Mouse (Mus musculus): Measurements from ENCODE around the gene Dync2li1. TPM values are rescaled to one million over a fixed set of nuclear protein-coding genes. Genes with fewer than 3 reads are reported as not detected.

Dync2li1 gene
- polyA plus RNA-seq, 1 experiment, result 27.5 TPM

DNA sequence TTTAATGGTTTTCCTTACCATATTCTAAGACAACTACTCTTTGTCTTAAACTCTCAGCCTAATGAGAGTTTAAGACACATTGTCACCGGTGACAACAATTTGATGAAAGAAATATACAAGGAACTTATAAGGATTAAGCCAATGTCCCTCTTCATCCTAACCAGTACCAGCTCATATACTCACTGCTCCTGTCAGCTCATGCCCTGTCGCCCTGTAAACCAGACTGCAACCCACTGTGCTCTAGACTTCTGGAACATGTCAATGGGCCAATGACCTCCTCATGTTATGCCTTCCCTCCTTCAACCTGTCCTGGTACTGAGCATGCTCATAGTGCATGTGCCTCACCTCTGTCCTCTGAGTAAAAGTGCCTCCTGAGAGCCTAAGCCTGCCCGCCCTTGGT, 41.6 kb downstream of the Dync2li1 start:
- Histone ChIP-seq H3K4me3 (ENCODE audit: insufficient read depth, low read length) (no peak overlapping the region), H3K27ac (ENCODE audit: insufficient read depth, low read length) (no peak overlapping the region), H3K4me1 (ENCODE audit: control insufficient read depth, insufficient read depth, low read length) (no peaks in the 10 kb centered on the region)
- no peak for TF ChIP-seq CTCF (IDR thresholded peaks at IDR 0.05; ENCODE audit: extremely low read depth, insufficient read depth, low read length)
- no peak for TF ChIP-seq POLR2A (IDR thresholded peaks at IDR 0.05; ENCODE audit: extremely low read depth, insufficient read depth, low read length)

DNA sequence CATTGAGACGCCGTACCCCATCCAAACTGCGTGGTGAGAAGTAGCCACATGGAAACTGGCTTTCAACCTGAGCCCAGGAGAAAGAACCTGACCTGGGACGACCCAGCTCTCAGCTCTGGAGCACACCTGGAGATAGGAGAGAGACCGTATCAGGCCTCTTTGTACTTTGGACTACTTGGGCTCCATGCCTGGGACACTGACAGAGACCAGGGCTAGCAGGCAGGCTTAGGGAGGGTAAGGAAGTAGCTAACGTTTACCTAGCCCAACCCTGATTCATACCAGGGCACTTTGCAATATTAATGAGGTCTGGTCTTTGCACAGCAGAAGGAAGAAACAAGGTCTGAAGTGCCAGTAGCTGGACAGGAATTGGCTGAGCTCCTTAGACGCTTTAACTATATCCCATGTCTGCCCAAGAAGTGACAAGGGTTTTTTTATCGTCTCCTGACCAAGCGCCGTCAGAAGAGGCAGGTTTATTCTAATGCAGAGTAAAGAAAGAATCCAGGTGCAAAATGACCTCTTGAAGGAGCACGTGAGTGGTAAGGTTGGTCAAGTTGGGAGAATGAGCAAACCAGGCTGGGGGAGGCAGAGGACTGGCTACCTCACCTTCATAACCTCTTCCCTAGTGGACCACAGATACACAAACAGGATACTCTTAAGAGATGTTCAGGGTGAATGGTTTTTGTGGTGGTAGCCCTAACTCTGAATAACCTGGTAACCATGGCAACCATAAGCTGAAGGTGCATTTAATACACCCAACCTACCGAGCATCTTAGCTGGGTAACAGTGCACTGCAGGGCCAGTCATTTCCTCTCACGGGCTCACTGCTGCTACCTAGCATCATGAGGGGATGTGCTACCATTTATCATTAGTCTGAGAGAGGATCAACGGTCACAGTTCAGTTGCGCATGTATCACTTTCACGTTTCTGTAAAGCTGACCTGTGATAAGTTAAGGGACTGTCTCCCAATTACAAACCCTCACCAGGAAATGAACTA, 46.4 kb downstream of the Dync2li1 start:
- 0 out of 2 replicates have a peak, but pooled peaks cover 2% of the 10 kb centered on the region for H3K4me1 ChIP-seq (ENCODE audit: control insufficient read depth, insufficient read depth, low read length)
- H3K27ac ChIP-seq (ENCODE audit: insufficient read depth, low read length), result no peak overlapping the region
- no peak for TF ChIP-seq POLR2A (IDR thresholded peaks at IDR 0.05; ENCODE audit: extremely low read depth, insufficient read depth, low read length)
- TF ChIP-seq CTCF (IDR thresholded peaks at IDR 0.05; ENCODE audit: extremely low read depth, insufficient read depth, low read length), result no peak
- H3K4me3 ChIP-seq (ENCODE audit: insufficient read depth, low read length), result no peak overlapping the region

- Histone ChIP-seq H3K4me3 (ENCODE audit: insufficient read depth, low read length) (no peak overlapping the region), H3K4me1 (ENCODE audit: control insufficient read depth, insufficient read depth, low read length) (0 out of 2 replicates have a peak, but pooled peaks cover 2% of the 10 kb centered on the region)
- TF ChIP-seq POLR2A (IDR thresholded peaks at IDR 0.05; ENCODE audit: extremely low read depth, insufficient read depth, low read length) (no peak), CTCF (IDR thresholded peaks at IDR 0.05; ENCODE audit: extremely low read depth, insufficient read depth, low read length) (no peak)
These were observed 47.8 kb downstream of the Dync2li1 start for GRCm38 (mm10) chr17:84674048-84674447.

DNA sequence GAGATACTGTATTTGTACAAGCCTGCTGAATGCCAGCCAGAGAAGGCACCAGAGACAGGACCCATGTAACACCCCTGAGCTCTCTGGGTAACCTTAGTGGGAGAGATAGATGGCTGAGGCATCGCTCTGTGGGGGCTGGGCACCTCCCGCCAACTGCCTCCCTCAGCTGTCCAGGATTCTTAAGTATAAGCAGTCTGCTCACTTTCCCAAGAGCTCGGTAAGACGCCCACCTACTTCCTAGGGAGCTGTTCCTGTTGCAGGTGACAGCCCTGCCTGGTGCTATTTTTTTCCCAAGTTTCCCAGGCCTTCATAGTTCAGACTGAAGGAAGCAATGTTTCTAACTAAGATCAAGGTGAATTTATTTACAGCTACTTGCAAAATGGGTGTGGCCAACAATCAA, 48.9 kb downstream of the Dync2li1 start:
- TF ChIP-seq CTCF (IDR thresholded peaks at IDR 0.05; ENCODE audit: extremely low read depth, insufficient read depth, low read length) (no peak), POLR2A (IDR thresholded peaks at IDR 0.05; ENCODE audit: extremely low read depth, insufficient read depth, low read length) (no peak)
- Histone ChIP-seq H3K4me3 (ENCODE audit: insufficient read depth, low read length) (no peak overlapping the region), H3K4me1 (ENCODE audit: control insufficient read depth, insufficient read depth, low read length) (0 out of 2 replicates have a peak, but pooled peaks cover 2% of the 10 kb centered on the region), H3K27ac (ENCODE audit: insufficient read depth, low read length) (no peak overlapping the region)

More at GRCm38 (mm10) chr17:84674048-84674447, 47.8 kb downstream of the Dync2li1 start:
- H3K27ac ChIP-seq (ENCODE audit: insufficient read depth, low read length), result no peak overlapping the region

DNA sequence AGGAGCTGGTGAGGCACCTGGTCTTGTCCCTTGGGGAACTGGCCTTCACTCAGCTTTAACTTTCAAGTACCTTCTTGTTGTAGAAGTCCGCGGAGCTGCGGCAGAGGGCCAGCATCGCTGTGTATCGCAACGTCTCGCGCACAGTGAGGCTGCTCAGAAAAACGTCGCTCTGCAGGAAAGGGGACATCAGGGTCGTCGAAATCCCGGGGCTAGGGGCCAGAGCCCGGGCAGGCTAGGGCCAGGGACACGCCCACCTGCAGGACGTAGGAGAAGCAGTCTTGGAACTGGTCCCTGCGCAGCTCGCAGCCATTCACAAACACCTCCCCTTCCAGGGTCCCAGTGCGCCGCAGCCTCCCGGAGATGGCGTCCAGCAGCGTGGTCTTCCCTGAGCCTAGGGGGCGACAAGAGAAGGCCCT, 49.7 kb downstream of the Dync2li1 start, which contains the start of gene Abcg8:
TSS of gene Abcg8 (plus strand) at position 352 of the 416 bp plus-strand sequence.
- TF ChIP-seq POLR2A (IDR thresholded peaks at IDR 0.05; ENCODE audit: extremely low read depth, insufficient read depth, low read length) (no peak), CTCF (IDR thresholded peaks at IDR 0.05; ENCODE audit: extremely low read depth, insufficient read depth, low read length) (no peak)
- Histone ChIP-seq H3K4me3 (ENCODE audit: insufficient read depth, low read length) (no peak within 1 kb of the TSS), H3K4me1 (ENCODE audit: control insufficient read depth, insufficient read depth, low read length) (0 out of 2 replicates have a peak, but pooled peaks cover 2% of the 10 kb centered on the region), H3K27ac (ENCODE audit: insufficient read depth, low read length) (no peak within 1 kb of the TSS)

- no peak for TF ChIP-seq POLR2A (IDR thresholded peaks at IDR 0.05; ENCODE audit: extremely low read depth, insufficient read depth, low read length)
- no peak for TF ChIP-seq CTCF (IDR thresholded peaks at IDR 0.05; ENCODE audit: extremely low read depth, insufficient read depth, low read length)
- H3K4me3 ChIP-seq (ENCODE audit: insufficient read depth, low read length), result no peak overlapping the region
These were observed 51.3 kb downstream of the Dync2li1 start for GRCm38 (mm10) chr17:84677595-84677994.

DNA sequence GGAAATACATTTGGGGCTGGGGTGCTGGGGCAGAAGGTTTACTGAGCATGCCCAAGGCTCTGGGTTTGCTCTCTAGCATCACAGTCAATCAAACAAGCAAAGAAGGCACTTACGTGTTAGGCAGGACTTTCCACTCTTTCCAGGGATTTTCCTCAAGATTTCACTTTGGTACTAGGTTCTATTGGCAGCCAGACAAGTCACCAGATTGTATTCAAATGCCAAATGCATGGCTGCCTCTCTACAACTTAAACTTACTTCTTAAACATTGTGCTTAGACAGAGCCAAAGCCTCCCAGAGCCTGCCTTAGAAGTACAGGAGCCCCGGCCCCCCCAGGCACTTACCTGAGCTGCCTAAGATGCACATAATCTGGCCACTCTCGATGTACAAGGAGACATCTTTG, 55.4 kb downstream of the Dync2li1 start:
- H3K4me1 ChIP-seq (ENCODE audit: control insufficient read depth, insufficient read depth, low read length), result no peaks in the 10 kb centered on the region
- no peak overlapping the region for H3K27ac ChIP-seq (ENCODE audit: insufficient read depth, low read length)
- no peak overlapping the region for H3K4me3 ChIP-seq (ENCODE audit: insufficient read depth, low read length)
- TF ChIP-seq CTCF (IDR thresholded peaks at IDR 0.05; ENCODE audit: extremely low read depth, insufficient read depth, low read length), result no peak
- TF ChIP-seq POLR2A (IDR thresholded peaks at IDR 0.05; ENCODE audit: extremely low read depth, insufficient read depth, low read length), result no peak

More at GRCm38 (mm10) chr17:84677595-84677994, 51.3 kb downstream of the Dync2li1 start:
- 0 out of 2 replicates have a peak, but pooled peaks cover 2% of the 10 kb centered on the region for H3K4me1 ChIP-seq (ENCODE audit: control insufficient read depth, insufficient read depth, low read length)
- H3K27ac ChIP-seq (ENCODE audit: insufficient read depth, low read length), result no peak overlapping the region

DNA sequence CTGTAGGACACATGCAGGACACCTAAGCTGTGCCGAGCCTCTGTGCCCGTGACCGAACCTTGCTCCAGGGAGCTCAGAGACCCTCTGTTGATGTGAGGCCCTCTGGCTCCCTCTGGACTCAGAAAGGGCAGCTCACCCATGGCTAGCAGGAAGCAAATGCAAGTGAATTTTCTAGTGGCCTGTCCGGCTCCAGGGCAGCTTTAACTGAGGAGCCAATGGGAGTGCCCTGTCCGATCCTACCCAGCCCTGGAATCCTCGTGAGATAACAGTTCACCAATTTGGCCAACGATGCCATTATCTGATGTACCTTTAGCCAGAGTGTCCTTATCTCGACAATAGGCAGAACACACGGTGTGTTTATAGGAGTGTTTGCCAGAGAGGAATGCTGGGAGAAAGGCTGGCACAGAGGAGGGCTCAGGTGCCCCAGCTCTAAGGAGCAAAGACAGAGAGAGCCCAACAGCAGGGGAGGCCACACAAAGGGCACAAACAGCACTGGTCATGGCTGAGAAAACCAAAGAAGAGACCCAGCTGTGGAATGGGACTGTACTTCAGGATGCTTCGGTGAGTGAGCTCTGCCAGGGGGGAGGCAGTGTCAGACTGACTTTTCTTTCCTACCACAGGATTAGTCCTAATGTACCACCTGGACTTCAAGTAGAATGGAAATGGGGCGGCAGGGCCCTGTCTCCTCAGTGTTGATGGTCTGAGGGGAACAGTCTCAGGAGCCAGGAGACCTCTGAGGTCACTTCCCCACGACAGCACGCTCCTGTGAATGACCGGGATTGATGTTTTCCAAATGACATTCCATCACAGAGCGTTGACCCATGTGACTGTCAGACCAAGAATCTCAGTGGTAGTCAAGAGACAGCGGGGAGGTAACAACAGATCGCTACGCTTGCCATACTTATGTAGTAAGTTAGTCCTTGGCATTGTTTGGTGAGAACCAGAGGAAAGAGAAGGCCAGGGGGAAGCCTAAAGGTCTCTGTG, 56.7 kb downstream of the Dync2li1 start, which contains the start of gene Abcg5:
TSS of gene Abcg5 (minus strand) at position 278 of the 984 bp plus-strand sequence.
- TF ChIP-seq CTCF (IDR thresholded peaks at IDR 0.05; ENCODE audit: extremely low read depth, insufficient read depth, low read length), result no peak
- TF ChIP-seq POLR2A (IDR thresholded peaks at IDR 0.05; ENCODE audit: extremely low read depth, insufficient read depth, low read length), result no peak
- H3K4me1 ChIP-seq (ENCODE audit: control insufficient read depth, insufficient read depth, low read length), result no peaks in the 10 kb centered on the region
- H3K4me3 ChIP-seq (ENCODE audit: insufficient read depth, low read length), result no peak within 1 kb of the TSS
- no peak within 1 kb of the TSS for H3K27ac ChIP-seq (ENCODE audit: insufficient read depth, low read length)

DNA sequence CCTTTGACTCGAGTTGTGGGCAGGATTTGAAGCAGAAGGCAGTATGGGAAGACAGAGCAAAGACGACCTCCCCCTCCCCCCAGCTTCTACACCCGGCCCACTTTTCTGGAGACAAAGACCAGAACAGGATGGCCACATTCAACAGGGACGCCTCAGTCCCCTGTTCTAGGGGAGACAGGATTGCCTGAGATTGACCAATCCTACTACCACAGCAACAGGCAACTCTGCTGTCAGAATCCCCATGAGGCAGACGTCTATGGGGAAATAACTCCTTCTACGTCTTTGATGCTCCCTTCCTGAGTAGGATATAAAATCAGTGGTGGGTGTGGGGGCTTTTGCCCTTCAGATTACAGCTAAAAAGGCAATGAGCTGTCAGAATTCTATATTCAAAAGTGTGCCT, 58.0 kb downstream of the Dync2li1 start:
- H3K27ac ChIP-seq (ENCODE audit: insufficient read depth, low read length), result no peak overlapping the region
- no peaks in the 10 kb centered on the region for H3K4me1 ChIP-seq (ENCODE audit: control insufficient read depth, insufficient read depth, low read length)
- no peak overlapping the region for H3K4me3 ChIP-seq (ENCODE audit: insufficient read depth, low read length)
- TF ChIP-seq CTCF (IDR thresholded peaks at IDR 0.05; ENCODE audit: extremely low read depth, insufficient read depth, low read length) (no peak), POLR2A (IDR thresholded peaks at IDR 0.05; ENCODE audit: extremely low read depth, insufficient read depth, low read length) (no peak)
